Mouse (Mus musculus) intestine, embryonic 16.5 days (tissue): ENCODE results near the gene Nid1. TPM values are rescaled to one million over a fixed set of nuclear protein-coding genes. Genes with fewer than 3 reads are reported as not detected.
"Not testable (repeated sequence)": the region's sequence is repeated elsewhere in the genome, so short reads cannot be mapped to it uniquely, and the experiment has no call there.

ENCODE experiments used
- ATAC-seq: fragments of 200-750 bp; cut with Nextera tagmentation; 2 replicates; pipeline ENCODE4 v1.8.0; 2017; ENCODE audit warnings: moderate TSS enrichment, moderate library complexity
- H3K27ac ChIP-seq: fragments of 300-500 bp; sonication (generic); 2 replicates; pipeline ENCODE4 v1.5.1; 2014; ENCODE audit warnings: mild to moderate bottlenecking, low read length
- H3K27me3 ChIP-seq: fragments of 300-500 bp; sonication (generic); replicated peaks from 2 replicates; pipeline ENCODE4 v1.6.1; 2014; ENCODE audit warnings: low read length, control low read depth, mixed read lengths; ENCODE audit not compliant: control insufficient read depth, insufficient read depth
- H3K36me3 ChIP-seq: fragments of 300-500 bp; sonication (generic); 2 replicates; pipeline ENCODE4 v1.6.1; 2014; ENCODE audit warnings: low read length, control low read depth; ENCODE audit not compliant: control insufficient read depth, insufficient read depth
- H3K4me1 ChIP-seq: fragments of 300-500 bp; sonication (generic); 2 replicates; pipeline ENCODE4 v1.6.1; 2014; ENCODE audit warnings: low read length, control low read depth, mixed read lengths; ENCODE audit not compliant: control insufficient read depth, insufficient read depth
- H3K4me2 ChIP-seq: fragments of 300-500 bp; sonication (generic); 2 replicates; pipeline ENCODE4 v1.6.1; 2014; ENCODE audit warnings: low read depth, low read length, control low read depth
- H3K4me3 ChIP-seq: fragments of 300-500 bp; sonication (generic); 2 replicates; pipeline ENCODE4 v1.5.1; 2014; ENCODE audit warnings: mild to moderate bottlenecking, low read length
- H3K9ac ChIP-seq: fragments of 300-500 bp; sonication (generic); 2 replicates; pipeline ENCODE4 v1.6.1; 2014; ENCODE audit warnings: low read depth, low read length
- H3K9me3 ChIP-seq: fragments of 300-500 bp; sonication (generic); 2 replicates; pipeline ENCODE4 v1.6.1; 2016; ENCODE audit warnings: low read length, control low read depth; ENCODE audit not compliant: control insufficient read depth
- WGBS: fragments of 180-500 bp; shearing (Covaris S2); extraction: QIAGEN DNeasy Blood & Tissue Kit; methylation state at CpG from one replicate; pipeline ENCODE4 v1.1.7; 2014; 5-methylcytosine and 5-hydroxymethylcytosine counted together
- polyA plus RNA-seq: library from polyadenylated mRNA; unstranded; fragments of >200 nt; fragmentation: Nextera tagmentation; extraction: Ambion mirVana; gene quantifications from 2 replicates; pipeline ENCODE4 v1.2.1, GENCODE M21; 2015

The Nid1 gene
- polyA plus RNA-seq, result 58.7 and 69.7 TPM in 2 replicates

DNA sequence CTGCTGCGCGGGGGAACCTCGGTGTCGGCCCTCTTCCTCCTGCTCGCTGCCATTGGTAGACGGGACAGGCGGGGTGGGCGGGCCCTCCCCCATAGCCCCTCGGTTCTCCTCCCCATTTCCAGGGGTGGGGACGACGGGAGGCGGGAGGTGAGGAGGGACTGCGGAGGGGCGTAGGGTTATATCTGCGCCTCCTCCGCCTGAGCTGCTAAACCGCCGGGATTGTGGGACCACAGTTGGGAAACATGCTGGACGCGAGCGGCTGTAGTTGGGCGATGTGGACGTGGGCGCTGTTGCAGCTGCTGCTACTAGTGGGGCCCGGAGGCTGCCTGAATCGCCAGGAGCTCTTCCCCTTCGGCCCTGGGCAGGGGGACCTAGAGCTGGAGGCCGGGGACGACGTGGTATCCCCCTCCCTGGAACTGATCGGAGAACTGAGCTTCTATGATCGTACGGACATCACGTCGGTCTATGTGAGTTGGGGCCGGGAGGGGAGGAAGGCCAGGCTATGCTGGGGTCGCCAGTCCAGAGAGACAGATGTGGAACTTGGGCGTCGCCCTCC, at the start of gene Nid1:
Gene Nid1, plus strand, starts transcription at position 92 of the 556 bp plus-strand sequence.
- H3K27me3 ChIP-seq, H3K9me3 ChIP-seq, H3K9ac ChIP-seq, H3K4me1 ChIP-seq, H3K36me3 ChIP-seq, H3K27ac ChIP-seq: not testable (repeated sequence)
- WGBS, result under 1% methylated on average over 28 of the region's 39 CpGs
- Histone ChIP-seq H3K4me3 (peak within 1 kb of the TSS; percentile 36), H3K4me2 (peak within 1 kb of the TSS; percentile 40)
- ATAC-seq, result peak; percentile 76

DNA sequence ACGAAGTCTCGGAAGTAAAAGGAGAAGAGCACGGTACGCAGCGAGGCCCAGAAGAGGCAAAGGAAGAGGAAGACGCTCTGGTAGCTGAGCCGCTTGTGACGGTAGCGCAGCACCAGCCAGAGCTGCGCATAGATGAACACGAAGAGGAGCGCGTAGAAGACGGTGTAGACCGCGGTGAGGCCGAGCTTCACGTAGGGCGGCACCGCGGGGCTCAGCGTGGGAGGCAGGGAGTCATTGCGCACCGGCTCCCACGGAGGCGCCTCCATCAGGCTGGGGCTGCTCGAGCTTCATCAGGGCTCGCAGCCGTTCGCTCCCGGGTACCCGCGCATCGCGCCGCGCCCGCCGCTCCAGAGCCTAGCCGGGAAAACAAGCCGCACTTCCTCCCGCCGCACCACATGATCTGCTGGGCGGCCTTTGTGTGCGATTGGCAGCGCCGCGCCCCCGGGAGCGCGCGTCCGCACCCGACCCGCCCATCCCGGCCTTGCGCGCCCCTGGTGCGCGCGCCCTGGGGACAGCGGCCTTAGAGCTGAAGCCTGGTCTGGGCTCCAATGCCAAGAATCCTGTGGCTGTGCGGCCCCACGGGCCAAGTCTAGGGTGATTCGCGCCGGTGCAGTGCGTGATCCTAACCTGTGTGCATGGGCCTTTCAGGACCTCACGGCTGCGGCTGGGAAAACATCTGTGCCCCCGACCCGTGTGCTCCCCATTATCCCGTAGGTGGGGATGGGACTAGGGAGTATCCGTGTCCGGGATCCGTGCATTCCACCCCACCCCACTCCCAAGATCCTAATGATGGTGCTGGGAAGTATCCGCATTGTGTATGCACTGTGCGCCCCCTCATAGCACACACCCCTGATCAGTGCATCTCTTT, 43.9 kb upstream of the Nid1 start, which contains the start of gene Gpr137b:
Gene Gpr137b, minus strand, starts transcription at position 787 of the 868 bp plus-strand sequence.
- not testable (repeated sequence) for H3K27ac ChIP-seq, H3K27me3 ChIP-seq, H3K9me3 ChIP-seq, H3K4me1 ChIP-seq, H3K36me3 ChIP-seq, H3K9ac ChIP-seq
- under 1% methylated on average over 53 of the region's 78 CpGs for WGBS
- peak; percentile 93 for ATAC-seq
- H3K4me3 ChIP-seq, result peak within 1 kb of the TSS; percentile 41
- peak within 1 kb of the TSS; percentile 62 for H3K4me2 ChIP-seq

DNA sequence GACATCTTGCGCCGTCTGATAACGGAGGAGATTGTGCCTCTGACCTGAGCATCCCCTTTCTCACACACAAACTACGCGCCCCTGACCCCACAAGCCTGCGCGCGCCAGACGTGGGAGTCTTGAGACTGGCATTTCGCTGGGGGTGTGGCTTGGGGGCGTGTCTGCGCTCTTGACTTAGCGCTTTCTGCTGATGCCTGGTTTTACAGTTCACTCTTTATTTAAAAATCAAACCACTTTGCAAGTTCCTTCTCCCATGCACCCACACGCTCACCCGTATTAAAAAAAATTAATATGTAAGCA, 43.3 kb upstream of the Nid1 start:
- not testable (repeated sequence) for H3K4me1 ChIP-seq, H3K27ac ChIP-seq, H3K9me3 ChIP-seq, H3K27me3 ChIP-seq, H3K9ac ChIP-seq, H3K36me3 ChIP-seq
- WGBS, result under 1% methylated on average over 12 of the region's 15 CpGs
- H3K4me3 ChIP-seq, result peak overlapping the region; percentile 40
- H3K4me2 ChIP-seq, result peak overlapping the region; percentile 62
- peak; percentile 69 for ATAC-seq

GRCm38 (mm10) chr13:13400851-13401250, 36.5 kb upstream of the Nid1 start:
- H3K4me1 ChIP-seq, H3K4me3 ChIP-seq, H3K27me3 ChIP-seq, H3K36me3 ChIP-seq, H3K27ac ChIP-seq, ATAC-seq, H3K9me3 ChIP-seq, H3K9ac ChIP-seq, H3K4me2 ChIP-seq: not testable (repeated sequence)
- 68% methylated on average over 3 of the region's 3 CpGs for WGBS

DNA sequence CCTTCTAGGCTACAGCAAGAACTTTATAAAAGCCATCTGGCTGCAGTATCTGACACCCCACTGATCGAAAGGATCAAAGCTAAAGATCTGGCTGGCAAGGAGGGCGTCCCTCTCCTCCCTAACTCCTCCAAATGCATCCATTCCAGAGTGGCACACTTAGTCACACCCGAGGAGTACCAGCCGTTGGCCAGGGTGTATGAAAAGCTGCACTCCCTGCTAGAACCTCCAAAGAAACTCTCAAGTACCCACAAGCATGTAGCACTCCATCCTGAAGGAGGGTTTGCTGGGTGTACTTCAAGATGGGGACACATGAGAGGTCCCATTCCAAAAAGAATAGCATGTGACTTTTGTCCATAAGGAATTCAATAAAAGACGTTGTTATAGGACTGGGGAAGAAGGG, 34.5 kb upstream of the Nid1 start:
- WGBS, result 73% methylated on average over 5 of the region's 5 CpGs
- not testable (repeated sequence) for H3K27me3 ChIP-seq, H3K9ac ChIP-seq, H3K4me3 ChIP-seq, H3K4me2 ChIP-seq, H3K27ac ChIP-seq, H3K4me1 ChIP-seq, H3K36me3 ChIP-seq, H3K9me3 ChIP-seq, ATAC-seq

GRCm38 (mm10) chr13:13403366-13403765, 34.0 kb upstream of the Nid1 start:
- not testable (repeated sequence) for H3K4me2 ChIP-seq, H3K27ac ChIP-seq, H3K36me3 ChIP-seq, H3K4me1 ChIP-seq, H3K4me3 ChIP-seq, ATAC-seq, H3K9ac ChIP-seq, H3K9me3 ChIP-seq, H3K27me3 ChIP-seq
- WGBS, result 87% methylated on average over 2 of the region's 3 CpGs

- 77% methylated on average over 5 of the region's 6 CpGs for WGBS
- not testable (repeated sequence) for H3K27me3 ChIP-seq, H3K4me2 ChIP-seq, H3K9me3 ChIP-seq, H3K9ac ChIP-seq, ATAC-seq, H3K36me3 ChIP-seq, H3K4me1 ChIP-seq, H3K4me3 ChIP-seq, H3K27ac ChIP-seq
Observed at GRCm38 (mm10) chr13:13403839-13404238, 33.5 kb upstream of the Nid1 start.

DNA sequence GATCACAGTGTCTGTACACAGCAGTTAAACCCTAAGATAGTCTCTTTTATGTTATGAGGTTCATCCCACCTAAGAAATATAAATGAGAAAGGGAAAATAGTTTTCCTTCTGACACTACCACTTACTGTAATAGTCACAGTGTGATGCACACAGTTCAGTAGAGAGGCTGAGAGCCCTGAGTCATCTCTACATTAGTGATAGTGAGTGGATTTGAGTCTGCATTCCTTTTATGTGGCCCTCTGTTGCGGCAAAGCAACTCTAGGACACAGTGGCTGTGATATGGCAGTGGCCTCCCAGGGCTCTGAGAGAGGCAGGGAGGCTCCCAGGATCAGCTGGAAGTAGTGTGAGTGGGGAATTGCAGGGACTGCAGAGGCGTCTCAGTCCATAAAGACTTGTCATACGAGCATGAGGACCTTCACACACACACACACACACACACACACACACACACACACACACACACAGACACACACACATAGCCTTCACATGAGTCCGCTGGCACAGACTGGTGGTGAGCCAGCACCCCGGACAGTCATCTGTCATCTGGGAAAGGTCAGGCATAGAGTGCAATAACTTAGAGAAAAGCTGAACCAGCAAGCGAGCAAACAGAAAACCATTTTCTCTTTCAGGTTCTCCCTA, 32.7 kb upstream of the Nid1 start:
- H3K36me3 ChIP-seq, H3K9me3 ChIP-seq, ATAC-seq, H3K4me3 ChIP-seq, H3K4me2 ChIP-seq, H3K4me1 ChIP-seq, H3K27me3 ChIP-seq, H3K27ac ChIP-seq, H3K9ac ChIP-seq: not testable (repeated sequence)
- 75% methylated on average over 6 of the region's 6 CpGs for WGBS

- WGBS, result no CpG with 5 or more reads among the region's 6 CpGs
- H3K9ac ChIP-seq, ATAC-seq, H3K9me3 ChIP-seq, H3K4me1 ChIP-seq, H3K4me3 ChIP-seq, H3K4me2 ChIP-seq, H3K27ac ChIP-seq, H3K27me3 ChIP-seq, H3K36me3 ChIP-seq: not testable (repeated sequence)
Observed at GRCm38 (mm10) chr13:13405511-13405910, 31.8 kb upstream of the Nid1 start.
